In genomic region chr2:6403375-6403774, GRCm38 (mm10) we compare ENCODE assay signal across 9 mouse cellular contexts.
DNase-seq lines count a peak whose midpoint lies in the region; ATAC-seq lines count a peak whose summit lies in the region.
"Had no signal": no experiment of that assay in that cellular context is flagged by ENCODE, and none has a peak within 500 bp of the region (broad histone marks: within the 10 kb centered on the region; RNA-seq: fewer than 3 reads in every experiment).

No protein-coding gene starts in this region.

- peak; percentile 42; the same call in 1 of the 2 replicates for ATAC-seq in heart, embryonic 12.5 days (ENCODE audit: insufficient number of reproducible peaks, low FRiP score)
- peak; percentile 54; the same call in 1 of the 2 replicates for ATAC-seq in forebrain, embryonic 12.5 days (ENCODE audit: low FRiP score)
- no peak for ATAC-seq in monocyte, adult 5-6 weeks (replicated peaks; ENCODE audit: insufficient number of reproducible peaks, low FRiP score, low TSS enrichment, poor library complexity, severe bottlenecking)

- no peaks in the 10 kb centered on the region; the same call in 1 of the 2 replicates for H3K36me3 ChIP-seq in heart, embryonic 12.5 days
- H3K36me3 ChIP-seq in forebrain, embryonic 12.5 days (replicated peaks), result no peaks in the 10 kb centered on the region

- WGBS in heart, embryonic 12.5 days, result 21% methylated on average over 11 of the region's 11 CpGs
- 5% methylated on average over 11 of the region's 11 CpGs for WGBS in forebrain, embryonic 12.5 days

- H3K4me1 ChIP-seq in heart, embryonic 12.5 days (replicated peaks), result peaks cover 21% of the 10 kb centered on the region
- H3K4me1 ChIP-seq in forebrain, embryonic 12.5 days, result peaks cover 27% of the 10 kb centered on the region

- H3K9me3 ChIP-seq in heart, embryonic 12.5 days (replicated peaks), result no peaks in the 10 kb centered on the region
- H3K9me3 ChIP-seq in forebrain, embryonic 12.5 days, result no peaks in the 10 kb centered on the region

- no peak for DNase-seq in heart, postnatal 10 days
- DNase-seq in kidney, postnatal 14 days, result peak; percentile 45
- DNase-seq in neural tube, embryonic 10.5 days (ENCODE audit: extremely low spot score, low spot score), result peak; percentile 72
- DNase-seq in frontal cortex, postnatal 25 days (ENCODE audit: low spot score in 2 of 2), result no peak
- no peak for DNase-seq in left cerebral cortex, postnatal 14 days (ENCODE audit: low spot score in 2 of 2)

- H3K27me3 ChIP-seq in heart, embryonic 12.5 days (replicated peaks), result no peaks in the 10 kb centered on the region
- H3K27me3 ChIP-seq in forebrain, embryonic 12.5 days, result no peaks in the 10 kb centered on the region

- no peak overlapping the region for H3K4me3 ChIP-seq in heart, embryonic 12.5 days
- no peak overlapping the region for H3K4me3 ChIP-seq in forebrain, embryonic 12.5 days (replicated peaks)
- H3K4me3 ChIP-seq: erythroblast, embryonic 14.5 days had no signal

- H3K4me2 ChIP-seq in heart, embryonic 12.5 days, result no peak overlapping the region
- no peak overlapping the region for H3K4me2 ChIP-seq in forebrain, embryonic 12.5 days

- H3K9ac ChIP-seq in heart, embryonic 12.5 days, result peak overlapping the region; percentile 48
- H3K9ac ChIP-seq in forebrain, embryonic 12.5 days, result peak overlapping the region; percentile 30; the same call in 1 of the 2 replicates

- H3K27ac ChIP-seq in heart, embryonic 12.5 days (ENCODE audit: poor library complexity, severe bottlenecking), result no peak overlapping the region
- no peak overlapping the region for H3K27ac ChIP-seq in forebrain, embryonic 12.5 days

- intact Hi-C loops in heart, postnatal 10 days (cut with DNase I), result no loop called here
- intact Hi-C loops in left cerebral cortex, postnatal 14 days (cut with DNase I), result no loop called here

Comparison
In these comparisons a context has a peak if more than half of its experiments do, and no peak if none do; other contexts are left out.
1. DNase-seq: peak in kidney, postnatal 14 days (single experiment) and neural tube, embryonic 10.5 days (single experiment); none in heart, postnatal 10 days (0 of 2), frontal cortex, postnatal 25 days (0 of 2) and left cerebral cortex, postnatal 14 days (0 of 2).